Mouse (Mus musculus): Measurements from ENCODE around the gene Gfy.

DNA sequence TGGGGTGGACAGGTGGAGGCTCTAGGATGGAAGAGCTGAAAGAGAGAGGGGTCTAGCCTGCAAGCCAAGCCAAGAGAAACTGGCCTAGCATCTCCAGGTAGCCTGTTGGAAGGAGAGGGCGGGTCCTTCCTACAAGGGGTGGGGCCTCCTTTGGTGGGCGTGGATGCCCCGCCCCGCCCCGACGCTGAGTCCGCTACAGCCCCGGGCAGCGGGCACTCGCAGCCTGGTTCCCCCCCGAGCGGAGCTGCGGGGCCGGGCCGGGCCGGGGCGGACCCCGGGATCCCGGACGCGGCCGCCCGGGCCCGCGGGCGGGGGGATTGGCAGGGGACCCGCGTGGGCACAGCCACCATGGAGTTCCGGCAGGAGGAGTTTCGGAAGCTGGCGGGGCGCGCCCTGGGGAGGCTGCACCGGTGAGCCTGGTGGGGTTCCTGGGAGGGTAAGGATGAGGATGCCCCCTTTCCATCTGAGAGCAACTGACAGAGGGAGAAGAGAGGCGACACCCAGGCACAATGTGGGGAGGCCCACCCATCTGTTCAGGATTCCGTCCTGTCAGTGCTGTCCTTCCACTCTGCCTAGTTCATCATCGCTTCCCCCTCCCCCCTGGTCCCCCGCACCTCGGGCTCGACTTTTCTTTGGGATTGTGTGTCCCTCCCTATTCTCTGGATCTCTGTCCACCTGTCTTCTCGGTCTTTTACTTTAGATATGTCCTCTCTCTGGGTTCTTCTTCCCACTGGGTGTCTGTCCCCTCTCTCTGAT, 15.5 kb downstream of the Gfy start, which contains the start of gene Slc17a7:
- TF ChIP-seq CTCF (IDR thresholded peaks at IDR 0.05; ENCODE audit: insufficient read depth, low read depth, low read length) (no peak), POLR2A (IDR thresholded peaks at IDR 0.05; ENCODE audit: insufficient read depth, low read depth, low read length) (no peak)
